In the genomic region with DNA sequence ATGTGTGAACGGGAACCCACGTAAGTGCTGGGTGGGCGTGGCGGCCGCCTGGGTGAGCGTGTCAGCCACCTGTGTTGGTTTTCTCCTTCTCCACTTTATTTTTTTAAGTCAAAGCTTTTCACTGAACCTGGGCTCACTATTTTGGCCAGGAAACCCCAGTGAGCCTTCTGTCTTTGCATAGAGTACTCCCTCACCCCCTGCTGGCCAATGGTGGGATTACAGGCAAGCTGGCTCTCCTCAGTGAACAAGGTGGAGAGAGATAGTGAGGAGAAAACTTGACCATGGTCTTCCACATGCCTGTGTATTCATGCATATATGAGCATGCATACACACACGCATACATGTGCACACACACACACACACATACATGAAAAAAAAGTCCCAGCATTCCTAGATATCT, we compare ENCODE assay signal across 8 mouse cellular contexts. TPM values are rescaled to one million over a fixed set of nuclear protein-coding genes. Genes with fewer than 3 reads are reported as not detected.
DNase-seq lines count a peak whose midpoint lies in the region; ATAC-seq and TF ChIP-seq lines count a peak whose summit lies in the region.

No protein-coding gene starts in this region.

- no peak overlapping the region for H3K4me3 ChIP-seq in kidney, adult 2 months (ENCODE audit: insufficient read depth, low read depth, low read length)
- no peak overlapping the region for H3K4me3 ChIP-seq in limb, embryonic 10.5 days

- DNase-seq in 416B (ENCODE audit: low read depth), result peak; percentile 72
- DNase-seq in adrenal gland, adult 2 months, result peak; percentile 86
- peak; percentile 87 for DNase-seq in embryo, embryonic 10.5 days (ENCODE audit: low spot score)
- peak; percentile 83 to 87 for DNase-seq in gastrocnemius, postnatal 36 days
- DNase-seq in kidney, adult 2 months, result peak; percentile 80
- DNase-seq in limb, embryonic 10.5 days (ENCODE audit: low spot score), result peak; percentile 89
- peak; percentile 62 to 72 for DNase-seq in spleen, postnatal 14 days (ENCODE audit: low spot score in 2 of 2)

- TF ChIP-seq POLR2A in kidney, adult 2 months (IDR thresholded peaks at IDR 0.05; ENCODE audit: low read depth, low read length), result no peak

- H3K27ac ChIP-seq in kidney, adult 2 months (ENCODE audit: insufficient read depth, low read depth, low read length), result no peak overlapping the region
- no peak overlapping the region for H3K27ac ChIP-seq in limb, embryonic 10.5 days

- ATAC-seq in monocyte, adult 5-6 weeks (replicated peaks; ENCODE audit: insufficient number of reproducible peaks, low FRiP score, low TSS enrichment, poor library complexity, severe bottlenecking), result peak; percentile 73; the same call in 1 of the 2 replicates

- H3K4me1 ChIP-seq in kidney, adult 2 months (ENCODE audit: control insufficient read depth, insufficient read depth, low read length), result no peaks in the 10 kb centered on the region
- H3K4me1 ChIP-seq in limb, embryonic 10.5 days, result peaks cover 11% of the 10 kb centered on the region; the same call in 1 of the 2 replicates

- peak; percentile 89 for TF ChIP-seq CTCF in kidney, adult 2 months (conservative IDR thresholded peaks at IDR 0.05; ENCODE audit: insufficient read depth, insufficient read length, low read depth, low read length)

- 26% methylated on average over 7 of the region's 7 CpGs for WGBS in kidney, adult 2 months
- 35% methylated on average over 7 of the region's 7 CpGs for WGBS in limb, embryonic 10.5 days

- H3K9me3 ChIP-seq in limb, embryonic 10.5 days (replicated peaks), result no peaks in the 10 kb centered on the region

- no peaks in the 10 kb centered on the region for H3K36me3 ChIP-seq in kidney, adult 2 months (ENCODE audit: control insufficient read depth, insufficient read depth, low read length)
- H3K36me3 ChIP-seq in limb, embryonic 10.5 days, result no peaks in the 10 kb centered on the region

- H3K27me3 ChIP-seq in kidney, adult 2 months (replicated peaks; ENCODE audit: control insufficient read depth, insufficient read depth, low read length), result no peaks in the 10 kb centered on the region
- H3K27me3 ChIP-seq in limb, embryonic 10.5 days (ENCODE audit: low read depth, poor library complexity, severe bottlenecking), result no peaks in the 10 kb centered on the region

- intact Hi-C loops in gastrocnemius, postnatal 36 days (cut with DNase I), result no loop called here

RNA-seq across cellular contexts. Expression of a gene that starts 6.8 kb away (rescaled TPM):
- 10 to 100 TPM; 17.4 to 18.1 TPM for total RNA-seq in adrenal gland, adult 2 months (2021)
- 3.5 and 3.9 TPM in 2 replicates for polyA plus RNA-seq in adrenal gland, adult 2 months (2012; rRNA removed)
- 1 to 10 TPM in 1 of 2 experiments, under 1 TPM in 1; 0.57 to 1.1 TPM for total RNA-seq in gastrocnemius, postnatal 36 days (2021)
- 1.2 and 1.3 TPM in 2 replicates for polyA plus RNA-seq in kidney, adult 2 months (2012; rRNA removed)
- 36.9 and 46.6 TPM in 2 replicates for polyA plus RNA-seq in limb, embryonic 10.5 days (2016; fragmentation: Nextera tagmentation; extraction: Ambion mirVana)
- not detected in 3 replicates for total RNA-seq in monocyte, adult 5-6 weeks (2017)

Comparison
In these comparisons a context has a peak if more than half of its experiments do, and no peak if none do; other contexts are left out.
1. RNA of a gene that starts 6.8 kb away (total RNA-seq): 17.4 to 18.1 TPM in adrenal gland, adult 2 months; 0.57 to 1.1 TPM in gastrocnemius, postnatal 36 days and not detected in monocyte, adult 5-6 weeks; every median in the first group is over 4 times any median in the second.
2. Peak in every context shown above with its lines, with median percentiles within 50 percentile points of each other: DNase-seq.